Mouse (Mus musculus): ENCODE measurements around the gene Derl3.

GRCm38 (mm10) chr10:75851076-75851475 is 42.1 kb upstream of the Derl3 start:
- 0 out of 2 replicates have a peak, but pooled peaks have one; percentile 37 for TF ChIP-seq POLR2A (IDR thresholded peaks at IDR 0.05; ENCODE audit: control insufficient read depth, low read depth, low read length)
- TF ChIP-seq CTCF (IDR thresholded peaks at IDR 0.05; ENCODE audit: control insufficient read depth, insufficient read depth, insufficient replicate concordance, low read depth, low read length), result no peak

Measured in testis, adult 2 months (tissue).